In the genomic region with DNA sequence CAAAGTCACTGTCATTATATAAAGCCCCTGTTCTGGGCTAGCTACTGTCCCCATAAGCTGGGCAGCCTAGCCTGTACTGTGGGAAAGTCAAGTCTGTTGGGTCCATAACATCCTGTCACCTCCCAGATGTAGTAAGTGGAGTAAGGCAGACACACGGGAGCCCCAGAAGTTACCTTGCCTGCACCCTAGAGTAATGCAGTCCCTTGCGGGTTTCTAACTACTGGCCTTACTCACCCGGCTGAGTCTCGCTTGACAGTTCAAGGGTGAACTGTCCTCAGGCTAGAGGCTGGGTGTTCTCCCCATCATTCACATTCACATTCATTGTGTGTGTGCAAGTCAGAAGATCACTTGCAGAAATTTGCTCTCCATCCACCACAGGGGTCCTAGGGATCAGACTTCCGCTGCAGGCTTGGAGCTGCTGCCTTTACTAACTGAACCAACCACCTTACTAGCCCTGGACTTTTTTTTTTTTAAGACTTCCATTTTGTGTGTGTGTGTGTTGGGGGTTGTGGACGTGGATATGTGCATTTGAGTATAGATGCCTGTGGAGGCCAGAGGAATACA, we compare ENCODE assay signal across 21 mouse cellular contexts. TPM values are rescaled to one million over a fixed set of nuclear protein-coding genes. Genes with fewer than 3 reads are reported as not detected.
"Had no signal": no experiment of that assay in that cellular context is flagged by ENCODE, and none has a peak within 500 bp of the region (broad histone marks: within the 10 kb centered on the region; RNA-seq: fewer than 3 reads in every experiment).

No protein-coding gene starts in this region.

- H3K27me3 ChIP-seq: limb, embryonic 12.5 days; liver, embryonic 12.5 days; midbrain, embryonic 15.5 days; neural tube, embryonic 13.5 days had no signal

- H3K9ac ChIP-seq: limb, embryonic 12.5 days; liver, embryonic 12.5 days; liver, postnatal 0 days; midbrain, embryonic 15.5 days; neural tube, embryonic 13.5 days had no signal

- DNase-seq: kidney, adult 8-10 months; kidney, postnatal 36 days; liver, postnatal 0 days; lung, postnatal 36 days; retina, postnatal 1 day; right cerebral cortex, postnatal 4 days; spleen, adult 18-20 months; thymus, adult 18-20 months; thymus, postnatal 25 days had no signal

- H3K9me3 ChIP-seq: limb, embryonic 12.5 days; liver, embryonic 12.5 days; midbrain, embryonic 15.5 days; neural tube, embryonic 13.5 days had no signal

- ATAC-seq: liver, embryonic 12.5 days; liver, postnatal 0 days; midbrain, embryonic 15.5 days had no signal

- H3K4me2 ChIP-seq: limb, embryonic 12.5 days; liver, embryonic 12.5 days; midbrain, embryonic 15.5 days; neural tube, embryonic 13.5 days had no signal

- H3K36me3 ChIP-seq: midbrain, embryonic 15.5 days had no signal

- H3K4me3 ChIP-seq: limb, embryonic 12.5 days; liver, embryonic 12.5 days; midbrain, embryonic 15.5 days; neural tube, embryonic 13.5 days had no signal

- H3K27ac ChIP-seq: limb, embryonic 12.5 days; liver, embryonic 12.5 days; midbrain, embryonic 15.5 days; neural tube, embryonic 13.5 days had no signal

RNA-seq across cellular contexts. Expression of a gene that starts 13.7 kb away (rescaled TPM):
- total RNA-seq: left cerebral cortex, postnatal 36 days; monocyte, adult 5-6 weeks had no signal

RNA-seq across cellular contexts. Expression of a gene that starts 16.0 kb away (rescaled TPM):
- total RNA-seq: layer of hippocampus, adult 18-20 months; layer of hippocampus, postnatal 10 days; left cerebral cortex, postnatal 36 days; megakaryocyte progenitor cell, adult 5-6 weeks; monocyte, adult 5-6 weeks had no signal
- polyA plus RNA-seq: kidney, embryonic 16.5 days; limb, embryonic 12.5 days; liver, embryonic 12.5 days; lung, embryonic 16.5 days; midbrain, embryonic 15.5 days; neural tube, embryonic 13.5 days; stomach, embryonic 14.5 days had no signal

RNA-seq across cellular contexts. Expression of a gene that starts 35.4 kb away (rescaled TPM):
- total RNA-seq: layer of hippocampus, adult 18-20 months; layer of hippocampus, postnatal 10 days; left cerebral cortex, postnatal 36 days; megakaryocyte progenitor cell, adult 5-6 weeks; monocyte, adult 5-6 weeks had no signal
- polyA plus RNA-seq: kidney, embryonic 16.5 days; limb, embryonic 12.5 days; liver, embryonic 12.5 days; lung, embryonic 16.5 days; midbrain, embryonic 15.5 days; neural tube, embryonic 13.5 days; stomach, embryonic 14.5 days had no signal
